Mouse (Mus musculus): Measurements from ENCODE around the gene Gtf2h3.

Gene Gtf2h3

DNA sequence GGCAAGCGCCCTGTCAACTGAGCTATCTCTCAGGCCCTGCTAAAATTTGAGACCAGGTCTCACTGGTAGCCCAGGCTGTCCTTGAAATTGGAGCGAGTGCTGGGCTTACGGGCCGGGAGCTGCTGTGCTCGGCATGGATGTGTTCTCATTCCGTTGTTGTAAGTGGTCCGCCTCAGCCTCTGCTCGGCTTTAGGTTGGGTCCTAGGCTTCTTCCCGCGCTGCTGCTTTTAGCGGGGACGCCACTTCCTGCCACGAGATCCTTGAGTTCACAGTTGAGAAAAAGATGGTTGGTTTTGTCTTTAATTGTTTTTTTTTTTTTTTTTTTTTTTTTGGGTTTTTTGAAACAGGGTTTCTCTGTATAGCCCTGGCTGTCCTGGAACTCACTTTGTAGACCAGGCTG is 58.9 kb downstream of the Gtf2h3 start:
- DNase-seq (ENCODE audit: low spot score): no peak

All from ovary, adult 18-20 months (tissue).